Mouse (Mus musculus) G1E (cell line): ENCODE measurements around the gene Hus1b.

Source experiments
- CTCF ChIP-seq: IDR thresholded peaks from 2 replicates; pipeline ENCODE4 v1.5.1; 2012; ENCODE audit warnings: low read depth, low read length, inconsistent platforms, mixed read lengths
- GATA1 ChIP-seq: IDR thresholded peaks from 2 replicates; pipeline ENCODE4 v1.6.1; 2012; ENCODE audit warnings: borderline replicate concordance, low read length, inconsistent platforms, mixed read lengths
- GATA2 ChIP-seq: IDR thresholded peaks from 2 replicates; pipeline ENCODE4 v1.6.1; 2012; ENCODE audit warnings: low read depth, low read length, inconsistent platforms, borderline replicate concordance
- POLR2AphosphoS5 ChIP-seq: IDR thresholded peaks from 2 replicates; pipeline ENCODE4 v1.6.1; 2012; ENCODE audit warnings: low read depth, low read length, inconsistent platforms; ENCODE audit not compliant: insufficient replicate concordance
- TAL1 ChIP-seq: conservative IDR thresholded peaks from 2 replicates; pipeline ENCODE4 v1.6.1; 2012; ENCODE audit warnings: low read depth, low read length, inconsistent platforms, mixed read lengths

DNA sequence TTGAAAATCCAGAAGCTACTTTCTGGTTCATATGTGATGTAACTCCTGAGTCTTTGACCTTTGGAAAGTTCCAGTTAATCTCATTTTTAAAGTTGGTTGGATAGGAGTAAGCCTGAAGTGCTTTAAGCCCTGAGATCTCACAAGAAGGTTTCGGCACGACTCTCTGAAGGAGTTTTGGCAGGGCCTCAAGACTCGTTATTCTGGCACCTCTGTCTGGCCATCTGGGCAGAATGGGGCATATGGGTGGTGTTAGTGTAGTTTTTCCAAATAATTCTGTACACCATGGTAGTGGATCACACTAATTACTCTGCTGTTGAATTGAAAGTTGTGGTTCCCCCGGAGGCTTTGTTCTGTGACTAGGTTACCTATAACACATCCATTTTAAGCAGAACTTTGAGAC is 30.7 kb upstream of the Hus1b start:
- TF ChIP-seq CTCF, result no peak
- TF ChIP-seq TAL1, result no peak
- no peak for TF ChIP-seq GATA2
- no peak for TF ChIP-seq GATA1
- no peak for TF ChIP-seq POLR2AphosphoS5
